Mouse (Mus musculus): ENCODE data around the gene Plscr4. TPM values are rescaled to one million over a fixed set of nuclear protein-coding genes. Genes with fewer than 3 reads are reported as not detected.

Gene Plscr4
- 4.8 and 5.1 TPM in 2 replicates for polyA plus RNA-seq (2015; fragmentation: Nextera tagmentation; extraction: Ambion mirVana)

DNA sequence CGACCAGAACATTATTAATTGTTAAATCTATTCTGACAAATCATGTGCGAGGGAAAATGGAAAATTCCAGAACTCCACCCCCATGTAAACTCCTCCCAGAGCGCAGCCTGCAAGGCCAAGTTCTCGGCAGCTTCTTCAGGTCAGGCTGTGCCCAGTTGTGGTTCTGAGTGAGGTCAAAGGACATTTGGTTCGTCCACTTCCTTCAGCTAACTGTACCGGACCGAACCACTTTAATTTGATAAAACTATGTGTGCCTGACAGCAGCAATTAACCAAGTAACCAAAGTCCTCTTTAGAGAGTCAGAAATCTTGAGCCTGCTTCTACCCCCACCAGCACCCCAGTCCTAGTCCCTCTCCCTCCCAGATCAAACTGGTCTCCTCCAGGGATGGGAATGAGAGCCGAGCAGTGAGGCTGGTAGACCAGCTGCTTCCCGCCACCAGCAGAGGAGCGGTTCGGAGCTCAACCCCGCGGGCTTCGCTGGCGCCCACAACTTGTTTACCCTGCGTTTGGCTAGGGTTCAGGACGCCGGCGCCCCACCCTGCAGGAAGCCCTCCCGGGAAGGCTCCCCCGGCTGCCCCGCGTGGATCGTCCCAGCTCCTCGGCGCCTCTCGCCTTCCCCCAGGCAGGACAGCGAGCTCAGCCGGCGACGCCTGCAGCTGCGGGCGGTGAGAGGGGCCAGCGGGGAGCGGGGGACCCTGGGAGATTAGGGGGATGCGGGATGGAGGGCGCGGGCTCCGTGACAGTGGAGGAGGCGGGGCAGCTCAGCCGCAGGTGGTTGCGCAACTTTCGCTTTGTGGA is at the start of gene Plscr4:
TSS of gene Plscr4 (plus strand) at position 113 of the 798 bp plus-strand sequence.
- peak within 1 kb of the TSS; percentile 66 for H3K4me3 ChIP-seq
- H3K27me3 ChIP-seq: no peaks in the 10 kb centered on the region
- H3K9ac ChIP-seq: peak within 1 kb of the TSS; percentile 83
- peak; percentile 74 for ATAC-seq (ENCODE audit: insufficient number of reproducible peaks, insufficient read depth, low FRiP score, low TSS enrichment, low read depth)
- 9% methylated on average over 43 of the region's 43 CpGs for WGBS
- H3K27ac ChIP-seq: peak within 1 kb of the TSS; percentile 39; the same call in 1 of the 2 replicates
- no peaks in the 10 kb centered on the region for H3K4me1 ChIP-seq
- no peaks in the 10 kb centered on the region for H3K9me3 ChIP-seq
- peak within 1 kb of the TSS; percentile 88 for H3K4me2 ChIP-seq
- no peaks in the 10 kb centered on the region for H3K36me3 ChIP-seq

DNA sequence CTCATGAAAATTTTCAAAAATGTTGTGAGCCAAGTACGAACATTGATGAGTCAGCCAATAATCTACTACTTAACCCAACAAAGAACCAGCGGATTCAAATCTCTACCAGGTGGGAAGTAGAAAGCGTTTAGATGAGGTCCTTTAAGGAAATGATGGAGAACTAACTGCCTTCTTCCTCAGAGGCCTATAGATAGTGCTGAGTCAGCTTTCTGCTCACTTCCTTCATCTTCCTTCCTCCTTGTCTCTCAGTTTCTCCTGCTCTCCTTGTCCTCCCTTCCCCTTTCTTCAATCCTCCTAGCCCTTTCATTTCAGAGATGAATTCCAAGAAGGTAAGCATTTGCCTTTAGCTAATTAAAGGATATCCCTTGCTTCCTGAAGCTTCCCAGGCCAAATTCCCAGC is 46.9 kb upstream of the Plscr4 start:
- no peaks in the 10 kb centered on the region for H3K9me3 ChIP-seq
- no peak overlapping the region for H3K27ac ChIP-seq
- no peaks in the 10 kb centered on the region for H3K36me3 ChIP-seq
- H3K4me1 ChIP-seq: peaks cover 6% of the 10 kb centered on the region; the same call in 1 of the 2 replicates
- H3K4me3 ChIP-seq: no peak overlapping the region
- no peaks in the 10 kb centered on the region for H3K27me3 ChIP-seq
- ATAC-seq (ENCODE audit: insufficient number of reproducible peaks, insufficient read depth, low FRiP score, low TSS enrichment, low read depth): no peak
- no peak overlapping the region for H3K4me2 ChIP-seq
- no peak overlapping the region for H3K9ac ChIP-seq
- WGBS: 88% methylated on average over 3 of the region's 3 CpGs

DNA sequence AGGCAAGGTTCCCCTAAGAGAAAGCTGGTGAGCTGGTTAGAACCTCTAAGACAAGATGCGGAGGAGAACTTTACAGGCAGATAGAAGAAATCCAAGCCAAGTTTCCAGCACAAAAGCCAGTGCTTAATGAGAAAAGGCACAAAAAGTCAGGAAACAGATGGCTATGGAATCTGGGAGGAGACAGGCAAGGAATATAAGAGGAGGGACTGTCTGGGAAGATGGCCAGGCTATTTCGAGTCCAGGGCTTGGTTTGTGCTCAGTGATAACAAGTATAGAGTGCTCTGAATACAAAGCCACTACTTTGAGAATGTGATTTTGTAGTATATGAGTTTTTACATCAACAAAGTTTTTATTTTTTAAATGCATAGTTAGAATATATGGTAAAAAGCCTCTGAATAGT is 45.1 kb upstream of the Plscr4 start:
- WGBS: 62% methylated on average over 2 of the region's 2 CpGs
- Histone ChIP-seq H3K27me3 (no peaks in the 10 kb centered on the region), H3K4me2 (no peak overlapping the region), H3K9me3 (no peaks in the 10 kb centered on the region), H3K4me1 (peaks cover 6% of the 10 kb centered on the region; the same call in 1 of the 2 replicates), H3K4me3 (no peak overlapping the region), H3K36me3 (no peaks in the 10 kb centered on the region), H3K27ac (no peak overlapping the region), H3K9ac (no peak overlapping the region)
- ATAC-seq (ENCODE audit: insufficient number of reproducible peaks, insufficient read depth, low FRiP score, low TSS enrichment, low read depth): no peak

DNA sequence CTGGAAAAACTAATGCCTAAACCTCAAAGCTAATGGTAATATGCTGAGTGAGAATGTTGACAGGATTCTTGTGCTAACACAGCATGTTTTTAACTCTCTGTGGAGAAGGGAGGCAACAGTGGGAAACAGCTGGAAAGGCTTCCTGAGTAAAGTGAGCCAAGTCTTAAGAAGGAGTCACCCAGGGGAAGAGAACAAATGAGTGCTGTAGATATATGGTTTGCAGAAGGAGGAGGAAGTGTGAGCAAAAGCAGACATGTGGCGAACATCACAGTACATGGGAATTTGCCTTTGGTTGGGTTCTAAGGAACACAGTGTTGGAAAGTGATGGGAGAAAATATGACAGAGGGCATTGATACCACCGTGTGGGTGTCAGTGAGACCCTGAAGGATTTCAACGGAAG is 43.5 kb upstream of the Plscr4 start:
- H3K9ac ChIP-seq: no peak overlapping the region
- no peaks in the 10 kb centered on the region for H3K9me3 ChIP-seq
- H3K4me3 ChIP-seq: no peak overlapping the region
- H3K36me3 ChIP-seq: no peaks in the 10 kb centered on the region
- peaks cover 6% of the 10 kb centered on the region; the same call in 1 of the 2 replicates for H3K4me1 ChIP-seq
- no peaks in the 10 kb centered on the region for H3K27me3 ChIP-seq
- no peak overlapping the region for H3K4me2 ChIP-seq
- 70% methylated on average over 3 of the region's 3 CpGs for WGBS
- H3K27ac ChIP-seq: no peak overlapping the region
- ATAC-seq (ENCODE audit: insufficient number of reproducible peaks, insufficient read depth, low FRiP score, low TSS enrichment, low read depth): no peak

DNA sequence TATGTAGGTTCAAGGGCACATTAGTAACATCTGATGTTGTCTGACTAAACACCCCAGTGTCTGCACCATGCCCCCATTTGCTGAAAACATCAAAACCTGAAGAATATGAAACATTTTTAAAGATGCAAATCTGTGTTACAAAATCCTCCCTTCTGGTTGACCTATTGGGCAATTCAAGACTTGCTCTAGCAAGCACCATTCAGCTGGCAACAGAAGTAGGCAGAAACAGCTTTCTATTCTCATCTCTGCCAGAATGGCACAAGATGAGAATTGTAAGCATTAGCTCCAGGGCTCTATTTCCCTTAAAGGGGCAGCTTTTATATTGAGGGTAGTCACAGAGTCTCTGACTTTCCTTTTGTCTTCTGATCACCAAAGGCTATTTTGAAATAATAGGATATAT is 19.4 kb upstream of the Plscr4 start:
- Histone ChIP-seq H3K4me1 (no peaks in the 10 kb centered on the region), H3K9me3 (no peaks in the 10 kb centered on the region), H3K9ac (no peak overlapping the region), H3K27me3 (no peaks in the 10 kb centered on the region), H3K4me2 (no peak overlapping the region), H3K36me3 (no peaks in the 10 kb centered on the region), H3K27ac (no peak overlapping the region), H3K4me3 (no peak overlapping the region)
- ATAC-seq (ENCODE audit: insufficient number of reproducible peaks, insufficient read depth, low FRiP score, low TSS enrichment, low read depth): no peak

DNA sequence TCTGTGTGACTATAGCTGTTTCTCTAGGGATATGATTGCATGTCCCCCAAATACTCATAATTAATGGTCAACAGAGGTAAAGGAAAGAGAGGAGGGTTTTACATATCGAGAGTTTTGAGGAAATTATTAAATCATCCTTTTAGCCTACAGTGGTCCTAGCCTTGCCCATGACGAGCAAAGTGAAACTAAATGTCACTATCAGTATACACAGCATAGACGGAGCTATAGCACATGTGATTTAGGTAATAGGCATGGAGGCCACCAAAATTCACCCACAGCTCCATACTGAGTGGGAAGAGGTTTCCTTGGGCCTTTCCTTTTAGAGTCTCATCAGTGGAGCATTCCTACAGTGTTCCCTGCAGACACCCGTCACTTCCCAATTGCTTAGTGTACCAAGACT is 15.7 kb upstream of the Plscr4 start:
- no peak overlapping the region for H3K27ac ChIP-seq
- H3K27me3 ChIP-seq: no peaks in the 10 kb centered on the region
- H3K9me3 ChIP-seq: no peaks in the 10 kb centered on the region
- no peaks in the 10 kb centered on the region for H3K36me3 ChIP-seq
- H3K4me2 ChIP-seq: no peak overlapping the region
- no peaks in the 10 kb centered on the region for H3K4me1 ChIP-seq
- H3K9ac ChIP-seq: no peak overlapping the region
- ATAC-seq (ENCODE audit: insufficient number of reproducible peaks, insufficient read depth, low FRiP score, low TSS enrichment, low read depth): no peak
- H3K4me3 ChIP-seq: no peak overlapping the region
- 77% methylated on average over 4 of the region's 4 CpGs for WGBS

DNA sequence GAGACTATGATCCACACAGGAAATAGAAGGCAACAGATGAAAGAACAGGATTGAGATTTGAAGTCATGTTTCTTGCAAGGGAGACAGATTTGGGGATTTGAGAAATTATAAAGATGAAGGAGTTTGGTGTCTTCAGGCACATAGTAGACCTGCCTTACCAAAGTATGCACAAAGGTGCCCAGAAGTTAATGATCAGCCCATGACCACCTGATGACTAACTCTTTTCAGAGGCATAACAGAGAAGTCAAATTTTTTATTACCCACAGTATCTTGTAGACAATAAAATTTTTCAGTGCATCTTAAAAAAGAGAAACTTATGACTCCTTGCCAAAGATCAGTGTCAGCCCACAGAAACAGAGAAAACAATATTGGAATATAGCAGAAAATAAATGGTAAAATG is 12.6 kb upstream of the Plscr4 start:
- no peaks in the 10 kb centered on the region for H3K36me3 ChIP-seq
- H3K9ac ChIP-seq: no peak overlapping the region

DNA sequence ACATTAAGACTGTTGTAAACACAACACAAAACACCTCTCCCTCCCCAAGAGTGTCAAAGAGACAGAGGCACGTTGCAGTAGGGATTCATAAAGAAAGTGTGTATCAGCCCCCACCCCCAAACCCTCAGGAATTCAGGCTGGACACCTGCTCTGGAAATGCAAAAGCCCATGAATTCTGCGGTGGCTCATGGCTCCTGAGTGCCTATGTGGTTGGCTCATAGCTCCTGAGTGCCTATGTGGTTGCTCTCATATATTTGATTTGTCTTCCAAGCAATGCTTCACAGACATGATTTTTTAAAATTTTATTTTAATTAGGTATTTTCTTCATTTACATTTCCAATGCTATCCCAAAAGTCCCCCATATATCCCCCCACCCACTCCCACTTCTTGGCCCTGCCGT is 568 bp upstream of the Plscr4 start:
- H3K4me1 ChIP-seq: no peaks in the 10 kb centered on the region
- H3K27me3 ChIP-seq: no peaks in the 10 kb centered on the region
- no peak overlapping the region for H3K4me2 ChIP-seq
- no peak overlapping the region for H3K27ac ChIP-seq
- H3K36me3 ChIP-seq: no peaks in the 10 kb centered on the region
- H3K4me3 ChIP-seq: no peak overlapping the region
- WGBS: 76% methylated on average over 3 of the region's 3 CpGs
- no peak for ATAC-seq (ENCODE audit: insufficient number of reproducible peaks, insufficient read depth, low FRiP score, low TSS enrichment, low read depth)
- no peak overlapping the region for H3K9ac ChIP-seq
- no peaks in the 10 kb centered on the region for H3K9me3 ChIP-seq

More for the DNA sequence above, 12.6 kb upstream of the Plscr4 start:
- ATAC-seq (ENCODE audit: insufficient number of reproducible peaks, insufficient read depth, low FRiP score, low TSS enrichment, low read depth): no peak
- H3K4me1 ChIP-seq: no peaks in the 10 kb centered on the region
- no peak overlapping the region for H3K4me3 ChIP-seq
- no peaks in the 10 kb centered on the region for H3K27me3 ChIP-seq
- H3K4me2 ChIP-seq: no peak overlapping the region
- no peaks in the 10 kb centered on the region for H3K9me3 ChIP-seq
- no peak overlapping the region for H3K27ac ChIP-seq

DNA sequence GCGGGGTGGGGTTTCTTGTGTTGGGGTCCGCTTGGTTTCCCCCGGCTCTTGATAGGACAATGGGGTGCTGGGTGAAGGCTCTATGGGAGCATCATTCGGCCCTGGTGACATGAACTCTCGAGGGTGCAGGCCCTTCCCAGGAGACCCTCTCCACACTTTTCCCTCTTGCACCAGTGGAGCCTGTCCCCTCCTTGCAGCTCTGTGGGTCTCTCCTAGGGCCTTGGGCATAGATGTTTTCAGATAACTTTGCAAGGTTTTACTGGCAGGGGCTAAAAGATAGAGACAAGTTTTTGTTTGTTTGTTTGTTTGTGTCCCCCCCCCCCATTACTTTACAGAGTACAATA is 858 bp downstream of the Plscr4 start:
- no peaks in the 10 kb centered on the region for H3K9me3 ChIP-seq
- peak overlapping the region; percentile 66 for H3K4me3 ChIP-seq
- H3K36me3 ChIP-seq: no peaks in the 10 kb centered on the region
- H3K4me1 ChIP-seq: no peaks in the 10 kb centered on the region
- peak overlapping the region; percentile 83 for H3K9ac ChIP-seq
- H3K27ac ChIP-seq: no peak overlapping the region; the same call in 1 of the 2 replicates
- H3K27me3 ChIP-seq: no peaks in the 10 kb centered on the region
- peak overlapping the region; percentile 88 for H3K4me2 ChIP-seq
- no peak for ATAC-seq (ENCODE audit: insufficient number of reproducible peaks, insufficient read depth, low FRiP score, low TSS enrichment, low read depth)
- WGBS: 3% methylated on average over 5 of the region's 5 CpGs

DNA sequence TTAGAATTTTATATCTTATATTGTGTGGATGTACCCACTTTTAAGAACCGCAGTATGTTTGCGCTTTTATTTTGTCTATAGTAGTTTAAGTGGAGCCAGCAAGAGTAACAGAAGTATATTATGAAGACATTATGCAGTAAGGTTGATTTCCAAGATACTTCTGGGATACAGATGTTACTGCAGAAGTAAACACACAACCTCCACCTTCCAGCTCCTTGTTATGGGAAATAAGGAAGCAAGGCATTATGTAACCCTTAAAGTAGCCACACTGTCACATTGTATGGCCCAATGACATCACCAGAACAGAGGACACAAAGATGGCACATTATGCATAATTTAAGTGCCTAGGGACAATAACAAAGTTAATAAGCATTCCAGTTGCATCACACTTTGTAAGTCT is 1.2 kb downstream of the Plscr4 start:
- ATAC-seq (ENCODE audit: insufficient number of reproducible peaks, insufficient read depth, low FRiP score, low TSS enrichment, low read depth): no peak
- Histone ChIP-seq H3K27me3 (no peaks in the 10 kb centered on the region), H3K36me3 (no peaks in the 10 kb centered on the region), H3K9ac (no peak overlapping the region), H3K4me1 (no peaks in the 10 kb centered on the region), H3K4me2 (peak overlapping the region; percentile 88), H3K9me3 (no peaks in the 10 kb centered on the region), H3K4me3 (peak overlapping the region; percentile 66), H3K27ac (no peak overlapping the region)
- 89% methylated on average over 2 of the region's 2 CpGs for WGBS

DNA sequence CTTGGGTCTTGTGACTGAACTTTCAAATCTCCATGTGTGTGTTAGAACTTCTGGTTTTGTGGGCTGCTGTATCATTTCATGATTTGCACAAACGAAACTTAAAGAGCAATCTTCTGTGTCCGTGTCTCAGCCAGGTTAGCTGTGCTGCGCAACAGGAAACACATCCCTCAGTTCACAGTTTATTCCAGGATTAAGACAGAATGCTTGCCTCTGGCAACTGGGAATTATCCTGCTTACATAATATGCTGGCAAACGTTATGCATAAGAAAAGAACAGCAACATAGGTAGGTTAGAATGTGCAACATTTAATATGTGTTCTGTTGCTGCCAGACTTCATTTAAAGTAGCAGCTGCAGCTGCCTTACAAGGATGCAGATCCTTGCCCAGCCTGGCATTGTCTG is 10.6 kb downstream of the Plscr4 start:
- no peaks in the 10 kb centered on the region for H3K9me3 ChIP-seq
- peaks cover 6% of the 10 kb centered on the region for H3K4me1 ChIP-seq
- H3K27ac ChIP-seq: no peak overlapping the region
- H3K27me3 ChIP-seq: no peaks in the 10 kb centered on the region
- WGBS: 56% methylated on average over 4 of the region's 4 CpGs
- no peak for ATAC-seq (ENCODE audit: insufficient number of reproducible peaks, insufficient read depth, low FRiP score, low TSS enrichment, low read depth)
- H3K4me2 ChIP-seq: no peak overlapping the region
- H3K36me3 ChIP-seq: no peaks in the 10 kb centered on the region
- H3K9ac ChIP-seq: no peak overlapping the region
- no peak overlapping the region for H3K4me3 ChIP-seq

DNA sequence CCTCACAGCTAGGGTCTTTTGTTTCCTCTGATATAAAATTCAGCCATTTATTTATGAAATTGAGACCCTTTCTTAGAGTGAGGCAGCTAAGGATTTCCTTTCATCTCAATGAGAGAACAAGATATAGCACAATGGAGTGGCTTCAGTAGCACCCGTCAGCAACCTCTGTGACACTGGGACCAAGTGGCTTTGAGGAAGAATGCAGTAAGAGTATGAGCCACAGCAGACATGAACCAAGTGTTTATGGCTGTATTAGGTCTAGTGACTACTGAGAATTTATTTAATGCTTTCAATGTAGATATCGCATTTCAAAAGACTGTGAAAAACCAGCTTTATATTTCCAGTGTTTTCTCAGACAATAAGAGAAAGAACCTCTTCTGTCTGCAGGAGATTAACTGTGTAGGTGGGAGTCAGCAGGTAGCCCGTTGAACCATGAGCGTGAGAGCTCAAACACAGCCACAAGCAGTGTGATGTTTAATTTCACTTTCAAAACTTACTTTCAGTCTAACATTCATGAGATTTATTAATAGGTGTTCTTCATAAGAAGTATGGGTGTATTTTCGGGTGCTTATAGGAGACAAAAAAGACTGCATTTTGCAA is 15.2 kb downstream of the Plscr4 start:
- Histone ChIP-seq H3K9me3 (no peaks in the 10 kb centered on the region), H3K4me3 (no peak overlapping the region), H3K27ac (no peak overlapping the region), H3K9ac (no peak overlapping the region), H3K27me3 (no peaks in the 10 kb centered on the region), H3K36me3 (no peaks in the 10 kb centered on the region), H3K4me2 (no peak overlapping the region), H3K4me1 (peaks cover 6% of the 10 kb centered on the region)
- no peak for ATAC-seq (ENCODE audit: insufficient number of reproducible peaks, insufficient read depth, low FRiP score, low TSS enrichment, low read depth)
- WGBS: 74% methylated on average over 5 of the region's 5 CpGs

All from embryonic facial prominence, embryonic 13.5 days (tissue).